Mouse (Mus musculus) hindbrain, embryonic 10.5 days (tissue): ENCODE measurements around the gene Gstz1. TPM values are rescaled to one million over a fixed set of nuclear protein-coding genes. Genes with fewer than 3 reads are reported as not detected.
A peak's percentile ranks its signal among the peaks of the same experiment; 100 is the strongest.
"Not testable (repeated sequence)": the region's sequence is repeated elsewhere in the genome, so short reads cannot be mapped to it uniquely, and the experiment has no call there.

ENCODE experiments used
- DNase-seq: peaks from one replicate; pipeline ENCODE4 v3.0.0-alpha.2; 2017; ENCODE audit warnings: low spot score
- H3K27ac ChIP-seq: fragments of 300-500 bp; sonication (generic); 2 replicates; pipeline ENCODE4 v1.5.1; 2016; ENCODE audit warnings: mild to moderate bottlenecking, moderate library complexity
- H3K27me3 ChIP-seq: fragments of 300-500 bp; sonication (generic); 2 replicates; pipeline ENCODE4 v1.6.1; 2016; ENCODE audit warnings: mild to moderate bottlenecking; ENCODE audit not compliant: poor library complexity, insufficient read depth, severe bottlenecking
- H3K36me3 ChIP-seq: fragments of 300-500 bp; sonication (generic); 2 replicates; pipeline ENCODE4 v1.6.1; 2016; ENCODE audit warnings: mild to moderate bottlenecking, moderate library complexity
- H3K4me1 ChIP-seq: fragments of 300-500 bp; sonication (generic); replicated peaks from 2 replicates; pipeline ENCODE4 v1.6.1; 2016; ENCODE audit warnings: mild to moderate bottlenecking
- H3K4me3 ChIP-seq: fragments of 300-500 bp; sonication (generic); 2 replicates; pipeline ENCODE4 v1.5.1; 2016; ENCODE audit warnings: mild to moderate bottlenecking, moderate library complexity
- H3K9me3 ChIP-seq: fragments of 300-500 bp; sonication (generic); 2 replicates; pipeline ENCODE4 v1.6.1; 2016; ENCODE audit warnings: mild to moderate bottlenecking, moderate library complexity
- WGBS: fragments of 180-500 bp; shearing (Covaris S2); methylation state at CpG from one replicate; pipeline ENCODE4 v1.1.7; 2016; 5-methylcytosine and 5-hydroxymethylcytosine counted together
- polyA plus RNA-seq: library from polyadenylated mRNA; unstranded; fragments of >200 nt; fragmentation: Nextera tagmentation; extraction: Ambion mirVana; gene quantifications from 2 replicates; pipeline ENCODE4 v1.2.1, GENCODE M21; 2016

The Gstz1 gene
- polyA plus RNA-seq, 1 experiment from 2014 or later, result 32.9 TPM

DNA sequence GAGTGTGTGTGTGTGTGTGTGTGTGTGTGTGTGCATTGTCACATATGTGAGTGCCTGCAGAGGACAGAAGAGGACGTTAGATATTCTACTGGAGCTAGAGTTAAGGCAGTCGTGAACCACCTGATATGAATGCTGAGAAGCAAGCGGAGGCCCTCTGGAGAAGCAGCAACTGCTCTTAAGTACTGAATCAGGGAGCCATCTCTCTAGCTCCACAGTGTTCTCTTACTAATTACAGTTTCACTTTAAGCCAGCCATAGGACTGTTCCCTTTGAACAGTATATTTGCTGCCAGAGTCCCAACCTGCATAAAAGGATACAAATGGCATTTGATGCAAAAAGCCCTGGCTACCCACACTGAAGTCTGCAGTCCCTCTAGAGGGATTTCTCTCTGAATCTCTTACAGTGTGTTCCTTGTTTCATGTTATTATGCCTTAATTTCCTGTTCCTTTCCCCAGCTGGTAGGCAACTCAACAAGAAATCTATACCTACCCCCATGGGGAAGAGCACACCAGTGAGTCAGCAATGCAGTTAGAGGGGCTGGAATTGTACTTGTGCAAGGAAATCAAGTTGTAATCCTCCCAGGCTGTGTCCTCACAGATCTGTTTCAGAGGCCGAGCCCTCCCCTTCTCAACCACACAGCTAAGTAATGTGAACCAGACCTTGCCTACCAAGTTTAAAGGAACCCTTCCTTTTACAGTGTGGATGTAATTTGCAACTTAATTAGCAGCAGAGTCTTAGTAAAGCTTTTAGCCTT, 28.4 kb downstream of the Gstz1 start:
- H3K27ac ChIP-seq, result no peak overlapping the region
- DNase-seq, result no peak
- no peaks in the 10 kb centered on the region for H3K4me1 ChIP-seq
- H3K9me3 ChIP-seq, result no peaks in the 10 kb centered on the region
- H3K27me3 ChIP-seq, result no peaks in the 10 kb centered on the region
- 76% methylated on average over 4 of the region's 4 CpGs for WGBS
- H3K36me3 ChIP-seq, result peaks cover 59% of the 10 kb centered on the region
- H3K4me3 ChIP-seq, result no peak overlapping the region

GRCm38 (mm10) chr12:87177631-87178030, 30.7 kb downstream of the Gstz1 start:
- WGBS, result 96% methylated on average over 4 of the region's 4 CpGs
- Histone ChIP-seq H3K27ac (no peak overlapping the region), H3K4me1 (no peaks in the 10 kb centered on the region), H3K9me3 (no peaks in the 10 kb centered on the region), H3K4me3 (no peak overlapping the region), H3K27me3 (no peaks in the 10 kb centered on the region), H3K36me3 (peaks cover 41% of the 10 kb centered on the region)
- DNase-seq, result no peak

- H3K36me3 ChIP-seq, result peaks cover 3% of the 10 kb centered on the region; the same call in 1 of the 2 replicates
- no peak overlapping the region for H3K27ac ChIP-seq
- H3K9me3 ChIP-seq, result no peaks in the 10 kb centered on the region
- no peak overlapping the region for H3K4me3 ChIP-seq
- peaks cover 9% of the 10 kb centered on the region; the same call in 1 of the 2 replicates for H3K4me1 ChIP-seq
- 91% methylated on average over 3 of the region's 3 CpGs for WGBS
- no peaks in the 10 kb centered on the region for H3K27me3 ChIP-seq
- no peak for DNase-seq
Observed at GRCm38 (mm10) chr12:87193008-87193407, 46.0 kb downstream of the Gstz1 start.

- Histone ChIP-seq H3K4me1 (peaks cover 25% of the 10 kb centered on the region), H3K36me3 (no peaks in the 10 kb centered on the region), H3K27me3 (no peaks in the 10 kb centered on the region), H3K4me3 (no peak overlapping the region), H3K9me3 (no peaks in the 10 kb centered on the region), H3K27ac (no peak overlapping the region)
- DNase-seq, result no peak
- WGBS, result 90% methylated on average over 1 of the region's 1 CpGs
Observed at GRCm38 (mm10) chr12:87195069-87195468, 48.1 kb downstream of the Gstz1 start.

DNA sequence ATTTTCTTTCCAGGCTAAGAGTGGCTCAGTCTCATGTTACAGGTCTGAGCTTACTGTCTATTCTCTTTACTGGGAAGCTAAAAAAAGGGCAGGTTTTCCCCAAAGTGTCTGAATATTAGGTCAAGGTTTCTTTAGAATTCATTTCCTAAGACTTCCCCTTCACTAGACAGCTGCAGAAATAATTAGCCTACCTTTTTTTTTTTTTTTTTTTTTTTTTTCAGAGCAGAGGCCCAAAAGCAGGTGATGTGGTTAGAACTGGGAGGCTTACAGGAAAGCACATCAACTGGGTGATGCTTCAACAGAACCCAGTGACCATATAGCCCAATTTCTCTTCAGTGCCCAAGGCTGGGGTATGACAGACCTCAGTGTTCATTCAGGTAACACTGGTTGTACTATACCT, 49.3 kb downstream of the Gstz1 start:
- Histone ChIP-seq H3K4me1 (peaks cover 25% of the 10 kb centered on the region), H3K36me3 (no peaks in the 10 kb centered on the region), H3K27me3 (no peaks in the 10 kb centered on the region), H3K4me3 (no peak overlapping the region), H3K27ac (no peak overlapping the region), H3K9me3 (no peaks in the 10 kb centered on the region)
- no peak for DNase-seq

GRCm38 (mm10) chr12:87198792-87199191, 51.8 kb downstream of the Gstz1 start:
- Histone ChIP-seq H3K27me3 (peaks cover 7% of the 10 kb centered on the region; the same call in 1 of the 2 replicates), H3K27ac (no peak overlapping the region), H3K36me3 (no peaks in the 10 kb centered on the region), H3K9me3 (no peaks in the 10 kb centered on the region), H3K4me3 (peak overlapping the region; percentile 90), H3K4me1 (peaks cover 20% of the 10 kb centered on the region)
- no peak for DNase-seq
- WGBS, result 59% methylated on average over 6 of the region's 6 CpGs

DNA sequence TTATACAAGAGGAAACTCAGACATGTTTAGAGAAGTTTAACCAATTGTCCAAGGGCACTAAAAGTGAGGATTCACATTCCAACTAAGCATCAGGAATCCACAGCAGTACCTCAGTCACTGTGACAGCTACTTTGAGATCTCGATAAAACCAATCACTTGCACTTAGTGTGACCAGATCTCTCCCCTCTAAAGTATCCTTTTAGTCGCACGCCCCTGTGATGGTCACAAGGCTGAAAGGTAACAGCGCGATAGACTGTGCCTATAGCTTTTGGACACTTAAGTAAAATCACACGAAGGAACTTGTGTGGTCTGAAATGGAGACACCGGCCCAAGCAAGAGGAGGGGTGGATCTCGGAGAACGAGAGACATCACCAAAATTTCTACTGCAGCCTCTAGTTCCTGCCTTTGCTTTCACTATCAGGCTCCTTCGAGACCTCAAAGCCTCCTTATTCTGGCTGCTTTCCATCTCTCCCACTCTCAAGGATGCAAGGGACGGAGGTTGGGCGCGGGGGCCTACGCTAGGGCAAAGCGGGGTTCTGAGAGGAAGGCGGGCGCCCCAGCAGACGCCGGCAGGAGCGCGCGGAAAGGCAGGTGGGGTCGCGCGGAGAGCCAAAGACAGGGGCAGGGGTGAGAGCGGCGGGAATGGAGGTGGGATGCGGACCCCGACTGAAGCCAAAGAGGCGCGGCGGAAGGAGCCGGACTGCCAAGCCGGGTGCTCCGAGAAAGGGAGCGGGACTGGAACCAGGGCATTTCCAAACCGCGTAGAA, 52.4 kb downstream of the Gstz1 start, which contains the start of gene Samd15:
TSS of gene Samd15 (plus strand) at position 518 of the 767 bp plus-strand sequence.
- Histone ChIP-seq H3K36me3 (no peaks in the 10 kb centered on the region), H3K9me3 (no peaks in the 10 kb centered on the region), H3K27me3 (peaks cover 7% of the 10 kb centered on the region; the same call in 1 of the 2 replicates), H3K27ac (peak within 1 kb of the TSS; percentile 94), H3K4me3 (peak within 1 kb of the TSS; percentile 90), H3K4me1 (peaks cover 20% of the 10 kb centered on the region)
- 1% methylated on average over 38 of the region's 38 CpGs for WGBS
- DNase-seq, result no peak

- under 1% methylated on average over 69 of the region's 70 CpGs for WGBS
Observed at GRCm38 (mm10) chr12:87199973-87200586, 53.1 kb downstream of the Gstz1 start, which contains the start of gene Tmed8. TSS of gene Tmed8 (minus strand) at chr12:87200454.

GRCm38 (mm10) chr12:87201694-87202093, 54.7 kb downstream of the Gstz1 start:
- 73% methylated on average over 5 of the region's 5 CpGs for WGBS
- DNase-seq, result no peak
- peaks cover 20% of the 10 kb centered on the region for H3K4me1 ChIP-seq
- no peaks in the 10 kb centered on the region for H3K9me3 ChIP-seq
- H3K36me3 ChIP-seq, result no peaks in the 10 kb centered on the region
- H3K27ac ChIP-seq, result no peak overlapping the region
- H3K4me3 ChIP-seq, result no peak overlapping the region
- peaks cover 7% of the 10 kb centered on the region; the same call in 1 of the 2 replicates for H3K27me3 ChIP-seq

More at GRCm38 (mm10) chr12:87199973-87200586, 53.1 kb downstream of the Gstz1 start, which contains the start of gene Tmed8:
- DNase-seq, result peak; percentile 88
- no peaks in the 10 kb centered on the region for H3K9me3 ChIP-seq
- peaks cover 20% of the 10 kb centered on the region for H3K4me1 ChIP-seq
- peak within 1 kb of the TSS; percentile 94 for H3K27ac ChIP-seq
- H3K36me3 ChIP-seq, result no peaks in the 10 kb centered on the region
- H3K27me3 ChIP-seq, result peaks cover 7% of the 10 kb centered on the region; the same call in 1 of the 2 replicates
- H3K4me3 ChIP-seq, result peak within 1 kb of the TSS; percentile 90

GRCm38 (mm10) chr12:87205789-87206188, 58.8 kb downstream of the Gstz1 start:
- 87% methylated on average over 5 of the region's 5 CpGs for WGBS
- H3K36me3 ChIP-seq, H3K4me1 ChIP-seq, H3K9me3 ChIP-seq, H3K4me3 ChIP-seq, H3K27ac ChIP-seq, DNase-seq, H3K27me3 ChIP-seq: not testable (repeated sequence)

- Histone ChIP-seq H3K4me3 (no peak overlapping the region), H3K4me1 (no peaks in the 10 kb centered on the region), H3K27ac (no peak overlapping the region), H3K9me3 (no peaks in the 10 kb centered on the region), H3K27me3 (no peaks in the 10 kb centered on the region), H3K36me3 (no peaks in the 10 kb centered on the region)
- WGBS, result 75% methylated on average over 2 of the region's 2 CpGs
- DNase-seq, result no peak
Observed at GRCm38 (mm10) chr12:87212844-87213606, 66.1 kb downstream of the Gstz1 start.
